8 mouse cellular contexts compared by ENCODE assay signal in the genomic region with DNA sequence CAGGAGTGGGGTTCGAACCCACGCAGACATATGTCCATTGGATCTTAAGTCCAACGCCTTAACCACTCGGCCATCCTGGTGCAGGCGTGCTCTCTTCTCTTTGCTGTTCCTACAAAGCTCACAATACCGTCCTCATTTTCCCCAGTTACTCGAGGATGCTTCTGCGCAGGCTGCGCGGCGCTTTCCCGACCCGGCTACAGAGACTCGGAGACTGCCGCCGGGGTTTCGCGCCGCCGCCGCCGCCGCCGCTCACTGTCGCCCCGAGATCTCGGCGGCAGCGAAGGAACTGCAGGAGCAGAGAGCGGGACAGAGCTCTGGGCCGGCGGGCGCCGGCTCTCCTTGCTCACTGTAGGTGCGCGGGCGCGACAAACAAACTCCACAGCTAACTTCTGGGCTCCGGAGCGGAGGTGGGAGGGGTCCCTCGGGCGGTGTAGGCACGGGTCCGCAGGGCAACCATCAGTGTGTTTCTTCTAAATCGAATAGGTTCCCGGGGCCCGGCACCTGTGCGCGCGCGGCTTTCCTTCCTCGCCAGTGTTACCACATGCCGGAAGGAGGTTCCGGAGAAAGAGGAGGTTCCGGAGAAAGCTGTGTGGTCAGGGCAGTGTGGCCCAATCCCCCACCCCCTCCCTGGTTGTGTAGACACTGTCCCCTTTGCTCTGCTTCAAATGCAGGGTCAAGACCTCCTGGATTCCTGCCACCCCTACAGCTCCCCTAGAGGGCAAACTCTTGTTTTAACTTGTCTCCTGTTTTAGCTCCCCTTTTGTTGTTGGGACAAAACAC. TPM values are rescaled to one million over a fixed set of nuclear protein-coding genes. Genes with fewer than 3 reads are reported as not detected.
DNase-seq lines count a peak whose midpoint lies in the region; ATAC-seq and TF ChIP-seq lines count a peak whose summit lies in the region.

No protein-coding gene starts in this region.

- ATAC-seq in activated CD4-positive, CD25-positive, alpha-beta regulatory T cell, adult 4 months: peak; percentile 70

- H3K36me3 ChIP-seq in megakaryocyte, embryonic 14.5 days (replicated peaks; ENCODE audit: low read length): no peaks in the 10 kb centered on the region

- H3K27ac ChIP-seq in cortical plate, adult 2 months (ENCODE audit: insufficient read depth, low read length): no peak overlapping the region

- H3K4me3 ChIP-seq in cortical plate, adult 2 months (ENCODE audit: insufficient read depth, low read length): peak overlapping the region; percentile 66
- peak overlapping the region; percentile 95 for H3K4me3 ChIP-seq in megakaryocyte, embryonic 14.5 days (replicated peaks)

- DNase-seq in gastrocnemius, adult 8-10 months (ENCODE audit: low spot score in 2 of 2): peak; percentile 90 to 94
- DNase-seq in hindlimb bud, embryonic 11.5 days (ENCODE audit: extremely low spot score, low read depth, low spot score): peak; percentile 99
- DNase-seq in left cerebral cortex, adult 8-10 months (ENCODE audit: low spot score in 2 of 2): peak; percentile 92 to 100
- peak; percentile 95 to 96 for DNase-seq in right cerebral cortex, postnatal 10 days (ENCODE audit: low spot score in 2 of 2)
- DNase-seq in urinary bladder, postnatal 25 days (ENCODE audit: low spot score): peak; percentile 88

- H3K27me3 ChIP-seq in megakaryocyte, embryonic 14.5 days (replicated peaks): no peaks in the 10 kb centered on the region

- TF ChIP-seq CTCF in cortical plate, adult 2 months (IDR thresholded peaks at IDR 0.05; ENCODE audit: extremely low read depth, insufficient read depth, low read length): peak; percentile 33; the same call in 1 of the 2 replicates

- no peak for TF ChIP-seq POLR2A in cortical plate, adult 2 months (IDR thresholded peaks at IDR 0.05; ENCODE audit: extremely low read depth, insufficient read depth, low read length)

- no peaks in the 10 kb centered on the region for H3K9me3 ChIP-seq in megakaryocyte, embryonic 14.5 days

- no peaks in the 10 kb centered on the region for H3K4me1 ChIP-seq in cortical plate, adult 2 months (ENCODE audit: control insufficient read depth, insufficient read depth, low read length)
- peaks cover 40% of the 10 kb centered on the region for H3K4me1 ChIP-seq in megakaryocyte, embryonic 14.5 days

RNA-seq across cellular contexts. Expression of a gene that starts 41.3 kb away (rescaled TPM):
- 10 to 100 TPM; 18.9 to 19.6 TPM for polyA plus RNA-seq in activated CD4-positive, CD25-positive, alpha-beta regulatory T cell, adult 4 months (2017; shearing (Covaris generic))
- polyA plus RNA-seq in cortical plate, adult 2 months (2012; rRNA removed): 0.15 and 0.25 TPM in 2 replicates
- under 1 TPM; 0.15 to 0.56 (median 0.30) TPM for total RNA-seq in gastrocnemius, adult 8-10 months (2022)
- under 1 TPM in 2 of 4 experiments, not detected in 2; 0.25 to 0.41 TPM for total RNA-seq in left cerebral cortex, adult 8-10 months (2022)
- polyA plus RNA-seq in megakaryocyte, embryonic 14.5 days (2012; ENCODE audit: insufficient read depth, low replicate concordance): 35.2 and 81.5 TPM in 2 replicates

RNA-seq across cellular contexts. Expression of a gene that starts 53.6 kb away (rescaled TPM):
- polyA plus RNA-seq in activated CD4-positive, CD25-positive, alpha-beta regulatory T cell, adult 4 months (2017; shearing (Covaris generic)): 100 to 1,000 TPM; 255 to 319 TPM
- polyA plus RNA-seq in cortical plate, adult 2 months (2012; rRNA removed): 32.3 and 35.6 TPM in 2 replicates
- total RNA-seq in gastrocnemius, adult 8-10 months (2022): 10 to 100 TPM; 17.2 to 23.0 (median 20.2) TPM
- 10 to 100 TPM; 69.4 to 88.4 (median 77.1) TPM for total RNA-seq in left cerebral cortex, adult 8-10 months (2022)
- 0.64 and 6.1 TPM in 2 replicates for polyA plus RNA-seq in megakaryocyte, embryonic 14.5 days (2012; ENCODE audit: insufficient read depth, low replicate concordance)

Comparison
In these comparisons a context has a peak if more than half of its experiments do, and no peak if none do; other contexts are left out.
1. RNA of a gene that starts 41.3 kb away (polyA plus RNA-seq): 35.2 to 81.5 TPM in megakaryocyte, embryonic 14.5 days and 18.9 to 19.6 TPM in activated CD4-positive, CD25-positive, alpha-beta regulatory T cell, adult 4 months; 0.15 to 0.25 TPM in cortical plate, adult 2 months; every median in the first group is over 10 times any median in the second.
2. Peak in every context shown above with its lines, with median percentiles within 50 percentile points of each other: DNase-seq.